Mouse (Mus musculus): Measurements from ENCODE around the gene Smco4.

DNA sequence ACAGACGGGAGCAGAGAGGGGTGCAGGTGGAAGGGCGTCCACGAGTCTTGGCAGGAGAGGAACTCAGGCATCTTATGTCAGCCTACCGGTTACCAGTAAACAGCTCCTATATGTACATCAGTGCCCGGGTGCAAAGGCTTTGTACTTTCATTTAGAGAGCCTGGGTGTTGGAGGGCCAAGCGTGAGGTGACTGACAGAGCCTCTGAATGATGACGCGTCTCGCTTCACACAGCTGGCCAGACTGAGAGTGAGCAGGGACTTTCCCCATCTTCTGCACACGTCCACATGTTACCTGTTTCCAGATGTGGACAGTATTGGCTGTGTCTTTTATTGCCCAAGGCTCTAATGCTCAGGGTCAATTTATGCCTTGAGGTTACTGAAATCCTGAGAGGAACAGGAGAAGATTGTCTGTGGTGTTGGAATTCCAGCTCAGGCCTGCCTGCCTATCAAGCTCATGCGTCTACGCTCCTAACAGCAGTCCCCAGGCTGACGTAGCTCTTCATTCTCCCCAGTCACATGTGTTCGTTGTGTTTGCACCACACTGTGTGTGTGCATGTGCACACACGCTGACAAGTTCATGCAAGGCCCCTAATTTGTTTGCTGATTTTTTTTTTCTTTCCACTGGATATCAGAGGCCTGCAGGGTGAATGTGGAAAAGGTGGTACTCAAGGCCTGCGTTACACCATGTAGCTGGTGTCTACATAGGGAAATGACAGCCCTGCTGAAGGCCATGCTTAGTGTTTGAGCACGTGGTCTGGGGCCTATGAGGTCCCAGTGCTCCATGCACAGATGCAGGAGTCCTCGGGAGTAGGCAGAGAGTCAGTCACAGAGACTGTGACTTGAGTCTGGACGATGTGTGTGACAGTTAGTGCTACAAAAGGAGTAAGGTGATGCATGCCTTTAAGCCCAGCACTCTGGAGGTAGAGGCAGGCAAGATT lies 8.4 kb downstream of the Smco4 start:
- no peak for TF ChIP-seq CTCF (IDR thresholded peaks at IDR 0.05; ENCODE audit: extremely low read depth, insufficient read depth, low read length)
- no peak for TF ChIP-seq POLR2A (IDR thresholded peaks at IDR 0.05; ENCODE audit: extremely low read depth, insufficient read depth, low read length)
